Mouse (Mus musculus) midbrain, postnatal 0 days (tissue): ENCODE data around the gene Maco1. TPM values are rescaled to one million over a fixed set of nuclear protein-coding genes. Genes with fewer than 3 reads are reported as not detected.

Experiments
- ATAC-seq: fragments of 200-750 bp; cut with Nextera tagmentation; 2 replicates; pipeline ENCODE4 v1.8.0; 2017; ENCODE audit warnings: moderate number of reproducible peaks, mild to moderate bottlenecking, moderate TSS enrichment, moderate library complexity; ENCODE audit not compliant: low FRiP score
- DNase-seq: peaks from one replicate; pipeline ENCODE4 v3.0.0-alpha.2; 2015; ENCODE audit warnings: low spot score
- H3K27ac ChIP-seq: fragments of 300-500 bp; sonication (generic); 2 replicates; pipeline ENCODE4 v1.5.1; 2014; ENCODE audit warnings: low read depth, mild to moderate bottlenecking, low read length, mixed read lengths
- H3K27me3 ChIP-seq: fragments of 300-500 bp; sonication (generic); 2 replicates; pipeline ENCODE4 v1.6.1; 2014; ENCODE audit warnings: low read length, control low read depth, mixed read lengths; ENCODE audit not compliant: insufficient read depth
- H3K36me3 ChIP-seq: fragments of 300-500 bp; sonication (generic); 2 replicates; pipeline ENCODE4 v1.6.1; 2014; ENCODE audit warnings: low read length, control low read depth, mixed read lengths; ENCODE audit not compliant: insufficient read depth
- H3K4me1 ChIP-seq: fragments of 300-500 bp; sonication (generic); 2 replicates; pipeline ENCODE4 v1.6.1; 2014; ENCODE audit warnings: mild to moderate bottlenecking, control low read depth, antibody characterized with exemption, low read length, mixed read lengths; ENCODE audit not compliant: insufficient read depth
- H3K4me2 ChIP-seq: fragments of 300-500 bp; sonication (generic); 2 replicates; pipeline ENCODE4 v1.6.1; 2014; ENCODE audit warnings: low read depth, mild to moderate bottlenecking, low read length, mixed read lengths; ENCODE audit not compliant: poor library complexity, severe bottlenecking
- H3K4me3 ChIP-seq: fragments of 300-500 bp; sonication (generic); 2 replicates; pipeline ENCODE4 v1.5.1; 2014; ENCODE audit warnings: low read depth, mild to moderate bottlenecking, low read length, moderate library complexity
- H3K9ac ChIP-seq: fragments of 300-500 bp; sonication (generic); replicated peaks from 2 replicates; pipeline ENCODE4 v1.6.1; 2014; ENCODE audit warnings: mild to moderate bottlenecking, low read length, moderate library complexity, mixed read lengths; ENCODE audit not compliant: poor library complexity, severe bottlenecking
- H3K9me3 ChIP-seq: fragments of 300-500 bp; sonication (generic); 2 replicates; pipeline ENCODE4 v1.6.1; 2016; ENCODE audit warnings: low read length, control low read depth
- CTCF ChIP-seq: IDR thresholded peaks from 2 replicates; pipeline ENCODE4 v1.5.1; 2016; ENCODE audit warnings: antibody characterized with exemption, mild to moderate bottlenecking
- WGBS: fragments of 180-500 bp; shearing (Covaris S2); extraction: QIAGEN DNeasy Blood & Tissue Kit; methylation state at CpG from one replicate; pipeline ENCODE4 v1.1.7; 2014; 5-methylcytosine and 5-hydroxymethylcytosine counted together
- polyA plus RNA-seq: library from polyadenylated mRNA; unstranded; fragments of >200 nt; fragmentation: Nextera tagmentation; extraction: Ambion mirVana; gene quantifications from 2 replicates; pipeline ENCODE4 v1.2.1, GENCODE M21; 2015
- total RNA-seq: library from RNA; depleted of rRNA; stranded (reverse); fragments of >200 nt; gene quantifications from 2 replicates; pipeline ENCODE4 v1.2.3, GENCODE M21; 2014

The Maco1 gene
- total and polyA plus RNA-seq, 2 experiments from 2014 or later: 62.8 to 79.1 TPM

DNA sequence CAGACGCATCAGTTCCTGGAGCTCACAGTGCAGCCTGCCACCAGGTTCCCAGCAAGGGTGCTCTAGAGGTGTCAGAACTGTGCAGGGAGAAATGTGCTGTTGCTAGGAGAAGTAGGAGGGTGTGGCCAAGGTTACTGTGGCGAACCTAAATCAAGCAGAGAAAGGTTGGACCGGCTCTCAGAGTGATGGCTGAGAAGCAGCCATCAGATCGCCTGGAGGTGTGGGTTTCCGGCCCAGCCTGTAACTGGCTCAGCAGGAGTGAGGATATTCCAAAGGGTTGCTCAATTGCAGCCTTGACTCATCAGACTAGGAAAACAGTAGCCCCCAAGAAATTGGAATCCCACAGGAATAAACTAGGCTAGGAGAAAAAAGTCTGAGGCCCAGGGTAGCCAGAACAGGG lies 3.4 kb upstream of the Maco1 start:
- H3K9ac ChIP-seq: no peak overlapping the region
- H3K27ac ChIP-seq: no peak overlapping the region
- H3K4me2 ChIP-seq: no peak overlapping the region
- WGBS: 29% methylated on average over 5 of the region's 5 CpGs
- no peaks in the 10 kb centered on the region for H3K27me3 ChIP-seq
- no peaks in the 10 kb centered on the region for H3K36me3 ChIP-seq
- DNase-seq (no peak), ATAC-seq (no peak)
- H3K4me1 ChIP-seq: 0 out of 2 replicates have a peak, but pooled peaks cover 4% of the 10 kb centered on the region
- TF ChIP-seq CTCF: no peak
- no peak overlapping the region for H3K4me3 ChIP-seq
- H3K9me3 ChIP-seq: no peaks in the 10 kb centered on the region

DNA sequence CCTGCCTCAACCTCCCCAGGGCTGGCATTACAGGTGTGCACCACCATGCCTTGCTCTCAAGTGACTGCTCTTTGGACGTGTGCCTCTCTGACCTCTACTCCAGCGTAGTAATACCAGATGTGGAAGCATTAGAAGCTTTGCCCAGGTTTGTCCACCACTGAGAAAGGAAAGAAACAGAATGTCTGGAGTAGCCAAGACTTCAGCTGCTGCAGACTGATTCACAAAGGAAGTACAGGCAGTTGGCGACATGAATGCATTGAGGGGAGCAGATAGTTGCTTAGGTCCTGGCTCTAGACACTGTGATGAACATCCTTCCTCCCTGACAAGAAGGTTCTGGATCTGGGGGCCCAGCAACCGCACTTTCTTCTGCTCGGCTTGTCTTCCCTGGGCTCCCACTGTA lies 2.9 kb upstream of the Maco1 start:
- H3K9me3 ChIP-seq: no peaks in the 10 kb centered on the region
- H3K4me3 ChIP-seq: no peak overlapping the region
- 66% methylated on average over 5 of the region's 5 CpGs for WGBS
- no peak for DNase-seq
- peaks cover 8% of the 10 kb centered on the region; the same call in 1 of the 2 replicates for H3K4me1 ChIP-seq
- no peak overlapping the region for H3K27ac ChIP-seq
- H3K9ac ChIP-seq: no peak overlapping the region
- no peaks in the 10 kb centered on the region for H3K27me3 ChIP-seq
- no peak for ATAC-seq
- H3K4me2 ChIP-seq: no peak overlapping the region
- no peaks in the 10 kb centered on the region for H3K36me3 ChIP-seq
- TF ChIP-seq CTCF: no peak

DNA sequence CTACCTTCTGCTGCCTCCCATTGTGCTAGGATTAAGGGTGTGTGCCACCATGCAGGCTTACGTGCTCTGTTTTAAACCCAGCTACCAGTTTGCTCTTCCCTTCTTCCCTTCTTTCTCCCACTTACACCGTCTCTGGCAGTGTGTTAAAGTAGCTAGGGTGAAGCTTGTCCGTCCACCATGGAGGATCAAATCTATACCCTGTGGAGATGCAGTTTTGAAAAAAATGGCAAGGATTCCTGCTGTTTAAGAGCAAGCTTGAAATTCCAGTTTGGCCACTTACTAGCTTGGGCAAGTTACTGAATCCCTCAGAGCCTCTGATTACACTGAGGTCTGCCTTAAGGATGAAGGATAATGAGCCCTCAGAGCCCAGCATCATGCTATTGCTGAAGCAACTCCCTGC lies 2.2 kb upstream of the Maco1 start:
- Histone ChIP-seq H3K4me2 (no peak overlapping the region), H3K9ac (no peak overlapping the region), H3K27ac (no peak overlapping the region), H3K27me3 (no peaks in the 10 kb centered on the region), H3K36me3 (no peaks in the 10 kb centered on the region), H3K4me1 (peaks cover 14% of the 10 kb centered on the region; the same call in 1 of the 2 replicates), H3K4me3 (no peak overlapping the region), H3K9me3 (no peaks in the 10 kb centered on the region)
- TF ChIP-seq CTCF: no peak
- 38% methylated on average over 3 of the region's 3 CpGs for WGBS
- ATAC-seq (no peak), DNase-seq (no peak)

DNA sequence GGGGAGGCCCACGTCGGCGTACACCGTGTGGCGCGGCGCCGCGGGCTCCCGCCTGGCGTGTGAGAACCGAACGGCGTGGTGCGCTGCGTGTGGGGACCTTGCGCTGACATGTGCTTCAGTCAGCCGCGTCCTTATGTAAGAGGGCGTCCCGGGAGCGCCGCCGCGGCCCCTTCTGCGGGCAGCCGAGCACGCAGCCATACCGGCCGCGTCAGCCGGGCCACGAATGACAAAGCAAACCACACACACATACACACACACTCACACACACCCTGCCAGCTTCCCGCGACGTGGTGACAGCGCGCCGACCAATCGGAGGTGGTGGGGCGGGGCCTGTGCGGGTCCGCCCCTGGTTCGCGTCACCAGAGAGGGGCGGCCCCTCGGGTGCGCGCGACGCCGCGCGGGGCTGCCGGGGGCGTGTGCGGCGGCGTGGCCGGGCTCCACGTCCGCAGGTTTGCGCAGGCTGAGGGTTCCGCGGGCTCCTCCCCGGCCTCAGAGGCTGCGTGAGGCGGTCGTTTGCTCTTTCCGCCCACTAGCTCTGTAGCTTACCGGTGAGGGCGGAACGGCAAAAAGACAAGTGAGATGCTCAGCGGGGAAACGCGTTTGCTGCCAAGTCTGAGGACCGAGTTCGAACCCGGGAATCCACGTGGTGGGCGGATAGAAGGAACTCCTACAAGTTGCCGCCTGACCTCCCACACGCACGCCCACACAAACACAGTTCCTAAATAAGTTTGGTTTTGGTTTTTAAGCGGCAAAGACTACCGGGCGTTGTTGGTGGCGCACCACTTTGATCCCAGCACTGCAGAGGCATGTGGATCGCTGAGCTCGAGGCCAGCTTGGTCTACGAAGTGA lies 716 bp upstream of the Maco1 start:
- peak overlapping the region; percentile 100 for H3K27ac ChIP-seq
- peaks cover 16% of the 10 kb centered on the region; the same call in 1 of the 2 replicates for H3K4me1 ChIP-seq
- H3K4me3 ChIP-seq: peak overlapping the region; percentile 99
- H3K36me3 ChIP-seq: no peaks in the 10 kb centered on the region
- WGBS: 1% methylated on average over 90 of the region's 91 CpGs
- DNase-seq (peak; percentile 96), ATAC-seq (peak; percentile 96)
- peak overlapping the region; percentile 97 for H3K9ac ChIP-seq
- H3K4me2 ChIP-seq: peak overlapping the region; percentile 61
- no peaks in the 10 kb centered on the region for H3K27me3 ChIP-seq
- TF ChIP-seq CTCF: no peak
- H3K9me3 ChIP-seq: no peaks in the 10 kb centered on the region

DNA sequence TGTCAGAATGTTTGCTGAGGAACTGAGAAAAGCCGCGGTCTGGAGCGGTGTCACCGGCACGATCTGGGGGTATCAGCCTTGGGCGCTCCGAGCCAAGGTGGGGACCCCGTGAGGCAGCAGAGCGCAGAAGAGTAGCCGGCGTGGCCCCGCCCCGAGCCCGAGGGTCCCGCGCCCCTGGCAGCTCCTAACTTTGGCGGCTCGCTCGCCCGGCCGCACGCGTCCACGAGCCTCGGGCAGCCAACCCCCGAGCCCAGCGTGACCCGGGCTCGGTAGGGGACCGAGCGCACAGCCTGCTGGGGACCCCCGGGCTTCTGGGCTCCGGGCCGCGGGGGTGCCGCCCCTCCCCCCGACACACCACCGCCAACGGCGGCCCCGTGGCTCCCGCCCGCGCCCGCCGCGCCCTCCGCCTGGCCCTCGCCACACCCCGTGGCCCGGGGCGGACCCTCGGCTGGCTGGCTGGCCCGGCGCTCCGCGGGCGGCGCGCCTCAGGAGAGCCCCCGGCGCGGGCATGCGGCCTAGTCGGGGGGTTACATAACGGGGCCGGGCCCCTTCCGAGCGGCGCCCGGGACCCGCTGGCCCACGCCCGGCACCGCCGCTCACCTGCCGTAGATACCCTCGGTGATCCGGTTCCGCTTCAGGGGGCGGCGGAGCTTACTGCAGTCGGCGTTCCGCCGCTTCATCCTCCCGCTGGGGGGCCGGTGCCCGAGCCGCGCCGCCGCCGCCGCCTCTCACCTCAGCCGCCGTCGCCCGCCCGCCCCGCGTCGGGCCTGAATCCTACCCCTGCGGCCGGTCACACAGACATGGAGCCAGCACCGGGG lies 498 bp downstream of the Maco1 start:
- peak overlapping the region; percentile 99 for H3K4me3 ChIP-seq
- peak; percentile 10 for DNase-seq
- no peaks in the 10 kb centered on the region for H3K9me3 ChIP-seq
- ATAC-seq: no peak
- peaks cover 16% of the 10 kb centered on the region; the same call in 1 of the 2 replicates for H3K4me1 ChIP-seq
- H3K36me3 ChIP-seq: no peaks in the 10 kb centered on the region
- H3K27me3 ChIP-seq: no peaks in the 10 kb centered on the region
- peak overlapping the region; percentile 100 for H3K27ac ChIP-seq
- H3K9ac ChIP-seq: peak overlapping the region; percentile 97
- H3K4me2 ChIP-seq: peak overlapping the region; percentile 75
- under 1% methylated on average over 59 of the region's 106 CpGs for WGBS
- no peak for TF ChIP-seq CTCF
